Mouse (Mus musculus) cerebellum, adult 8-10 months (tissue): ENCODE measurements around the gene Nbr1.
A peak's percentile ranks its signal among the peaks of the same experiment; 100 is the strongest.
"Not testable (repeated sequence)": the region's sequence is repeated elsewhere in the genome, so short reads cannot be mapped to it uniquely, and the experiment has no call there.

ENCODE experiments used
- DNase-seq: peaks from one replicate; pipeline ENCODE4 v3.0.0; 2022

Gene Nbr1

DNA sequence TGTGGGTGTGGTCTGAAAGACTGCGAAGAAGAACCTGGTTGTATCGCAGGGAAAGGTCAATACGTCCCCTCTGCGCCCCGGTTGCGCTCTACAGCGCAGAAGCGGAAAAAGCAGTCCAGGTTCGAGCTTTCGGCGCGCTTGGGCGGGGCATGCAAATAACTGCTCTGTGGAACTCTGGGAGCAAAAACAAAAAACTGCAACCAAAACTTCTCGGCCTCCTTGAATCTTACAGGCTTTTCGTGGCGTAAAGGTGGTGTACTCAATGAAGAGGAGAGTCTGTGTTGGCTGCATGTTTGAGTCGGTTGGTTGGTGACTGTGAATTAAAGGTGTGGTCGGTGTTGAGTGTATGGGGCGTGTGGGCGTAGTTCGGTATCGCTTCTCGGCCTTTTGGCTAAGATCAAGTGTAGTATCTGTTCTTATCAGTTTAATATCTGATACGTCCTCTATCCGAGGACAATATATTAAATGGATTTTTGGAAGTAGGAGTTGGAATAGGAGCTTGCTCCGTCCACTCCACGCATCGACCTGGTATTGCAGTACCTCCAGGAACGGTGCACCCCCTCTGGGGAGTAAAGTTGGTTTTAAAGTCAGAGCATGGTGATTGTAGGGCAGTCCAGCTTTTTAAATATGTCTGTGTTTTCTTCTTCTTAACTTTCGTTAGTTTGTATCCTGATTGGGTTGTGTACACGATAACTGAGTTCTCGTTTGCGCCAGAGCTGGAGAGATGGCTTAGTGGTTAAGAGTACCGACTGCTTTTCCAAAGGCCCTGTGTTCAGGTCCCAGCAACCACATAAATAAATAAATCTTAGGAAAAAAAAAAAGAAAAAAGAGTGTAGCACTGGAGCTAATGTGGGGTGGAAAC is 75.3 kb downstream of the Nbr1 start, which contains the start of gene Rdm1:
Gene Rdm1 (plus strand): TSS at position 201 of the 862 bp plus-strand sequence.
- DNase-seq: peak; percentile 69

DNA sequence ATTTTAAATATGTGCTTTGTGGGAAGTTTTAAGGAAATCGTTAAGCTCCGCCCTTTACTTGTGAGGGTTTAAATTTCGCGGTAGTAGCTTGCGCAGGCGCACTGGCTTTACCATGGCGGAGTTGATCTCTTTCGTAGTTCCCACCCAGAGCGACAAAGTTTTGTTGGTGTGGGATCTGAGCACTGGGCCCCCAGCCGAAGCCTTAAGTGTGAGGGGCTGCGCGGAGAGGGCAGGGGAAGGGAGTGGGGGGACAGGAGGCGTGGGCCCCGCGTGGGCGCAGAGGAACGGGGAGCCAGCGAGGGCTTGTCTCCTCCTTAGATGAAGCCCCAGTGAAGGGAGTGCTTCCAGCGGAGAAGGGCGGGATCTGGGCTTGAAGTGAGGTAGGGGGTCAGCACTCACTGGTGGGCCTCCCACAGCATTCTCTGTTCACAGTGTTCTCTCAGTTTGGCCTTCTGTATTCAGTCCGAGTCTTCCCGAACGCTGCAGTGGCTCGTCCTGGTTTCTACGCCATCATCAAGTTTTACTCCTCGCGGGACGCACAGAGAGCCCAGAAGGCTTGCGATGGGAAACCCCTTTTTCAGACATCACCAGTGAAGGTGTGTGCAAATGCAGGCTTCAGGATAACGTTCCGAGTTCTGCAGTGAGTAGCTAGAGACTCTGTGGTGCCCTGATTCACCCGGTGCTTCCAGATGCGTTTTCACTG is 76.1 kb downstream of the Nbr1 start:
- peak; percentile 74 for DNase-seq

DNA sequence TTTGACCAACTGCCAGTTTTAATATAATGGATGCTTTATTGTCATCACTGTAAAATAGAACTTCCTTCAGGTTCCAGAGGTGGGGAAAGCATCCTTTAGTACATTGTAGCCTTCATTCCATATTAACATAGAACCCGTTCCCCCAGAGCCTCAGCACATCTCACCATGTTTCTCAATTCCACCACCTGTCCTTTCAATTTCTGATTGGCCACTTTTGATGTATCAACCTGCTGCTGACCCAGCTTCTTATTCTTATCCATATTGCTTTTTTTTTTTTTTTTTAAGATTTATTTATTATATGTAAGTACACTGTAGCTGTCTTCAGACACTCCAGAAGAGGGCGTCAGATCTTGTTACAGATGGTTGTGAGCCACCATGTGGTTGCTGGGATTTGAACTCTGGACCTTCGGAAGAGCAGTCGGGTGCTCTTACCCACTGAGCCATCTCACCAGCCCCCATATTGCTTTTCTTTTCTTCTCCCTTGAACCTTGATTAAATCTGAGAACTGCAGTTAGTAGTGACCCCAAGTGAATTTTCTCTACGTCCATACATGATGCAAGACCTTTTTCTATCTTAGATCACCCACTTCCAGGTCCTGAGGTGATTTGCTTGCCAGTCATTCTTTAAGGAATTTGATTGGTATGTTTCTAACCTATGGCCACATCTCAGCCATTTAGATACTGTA is 76.9 kb downstream of the Nbr1 start:
- not testable (repeated sequence) for DNase-seq
